Mouse (Mus musculus): Measurements from ENCODE around the gene Nudt14.

GRCm38 (mm10) chr12:112952433-112952832, 10.5 kb upstream of the Nudt14 start:
- TF ChIP-seq CTCF (IDR thresholded peaks at IDR 0.05; ENCODE audit: low read depth) (no peak), EP300 (IDR thresholded peaks at IDR 0.05; ENCODE audit: low read depth) (no peak)
